Mouse (Mus musculus) heart, embryonic 15.5 days (tissue): ENCODE data around the gene Ankrd13c. TPM values are rescaled to one million over a fixed set of nuclear protein-coding genes. Genes with fewer than 3 reads are reported as not detected.
"Not testable (repeated sequence)": the region's sequence is repeated elsewhere in the genome, so short reads cannot be mapped to it uniquely, and the experiment has no call there.

ENCODE experiments used
- ATAC-seq: fragments of 200-750 bp; cut with Nextera tagmentation; replicated peaks from 2 replicates; pipeline ENCODE4 v1.8.0; 2017; ENCODE audit warnings: low read depth, moderate TSS enrichment; ENCODE audit not compliant: insufficient number of reproducible peaks, insufficient read depth, low FRiP score
- H3K27ac ChIP-seq: fragments of 300-500 bp; sonication (generic); 2 replicates; pipeline ENCODE4 v1.5.1; 2015; ENCODE audit warnings: mild to moderate bottlenecking, inconsistent platforms
- H3K27me3 ChIP-seq: fragments of 300-500 bp; sonication (generic); 2 replicates; pipeline ENCODE4 v1.6.1; 2015; ENCODE audit warnings: inconsistent platforms
- H3K36me3 ChIP-seq: fragments of 300-500 bp; sonication (generic); 2 replicates; pipeline ENCODE4 v1.6.1; 2015; ENCODE audit warnings: mild to moderate bottlenecking, inconsistent platforms
- H3K4me1 ChIP-seq: fragments of 300-500 bp; sonication (generic); replicated peaks from 2 replicates; pipeline ENCODE4 v1.6.1; 2015; ENCODE audit warnings: inconsistent platforms
- H3K4me2 ChIP-seq: fragments of 300-500 bp; sonication (generic); 2 replicates; pipeline ENCODE4 v1.6.1; 2015; ENCODE audit warnings: inconsistent platforms, mild to moderate bottlenecking, moderate library complexity
- H3K4me3 ChIP-seq: fragments of 300-500 bp; sonication (generic); 2 replicates; pipeline ENCODE4 v1.5.1; 2015; ENCODE audit warnings: mild to moderate bottlenecking, inconsistent platforms
- H3K9ac ChIP-seq: fragments of 300-500 bp; sonication (generic); 2 replicates; pipeline ENCODE4 v1.6.1; 2015; ENCODE audit warnings: mild to moderate bottlenecking, inconsistent platforms
- H3K9me3 ChIP-seq: fragments of 300-500 bp; sonication (generic); replicated peaks from 2 replicates; pipeline ENCODE4 v1.6.1; 2016; ENCODE audit warnings: inconsistent platforms
- WGBS: fragments of 180-500 bp; shearing (Covaris S2); methylation state at CpG from one replicate; pipeline ENCODE4 v1.1.7; 2015; ENCODE audit warnings: mixed read lengths; 5-methylcytosine and 5-hydroxymethylcytosine counted together
- polyA plus RNA-seq: library from polyadenylated mRNA; unstranded; fragments of >200 nt; fragmentation: Nextera tagmentation; extraction: Ambion mirVana; gene quantifications from 2 replicates; pipeline ENCODE4 v1.2.1, GENCODE M21; 2015

The Ankrd13c gene
- polyA plus RNA-seq, 1 experiment from 2014 or later: 18.9 TPM

DNA sequence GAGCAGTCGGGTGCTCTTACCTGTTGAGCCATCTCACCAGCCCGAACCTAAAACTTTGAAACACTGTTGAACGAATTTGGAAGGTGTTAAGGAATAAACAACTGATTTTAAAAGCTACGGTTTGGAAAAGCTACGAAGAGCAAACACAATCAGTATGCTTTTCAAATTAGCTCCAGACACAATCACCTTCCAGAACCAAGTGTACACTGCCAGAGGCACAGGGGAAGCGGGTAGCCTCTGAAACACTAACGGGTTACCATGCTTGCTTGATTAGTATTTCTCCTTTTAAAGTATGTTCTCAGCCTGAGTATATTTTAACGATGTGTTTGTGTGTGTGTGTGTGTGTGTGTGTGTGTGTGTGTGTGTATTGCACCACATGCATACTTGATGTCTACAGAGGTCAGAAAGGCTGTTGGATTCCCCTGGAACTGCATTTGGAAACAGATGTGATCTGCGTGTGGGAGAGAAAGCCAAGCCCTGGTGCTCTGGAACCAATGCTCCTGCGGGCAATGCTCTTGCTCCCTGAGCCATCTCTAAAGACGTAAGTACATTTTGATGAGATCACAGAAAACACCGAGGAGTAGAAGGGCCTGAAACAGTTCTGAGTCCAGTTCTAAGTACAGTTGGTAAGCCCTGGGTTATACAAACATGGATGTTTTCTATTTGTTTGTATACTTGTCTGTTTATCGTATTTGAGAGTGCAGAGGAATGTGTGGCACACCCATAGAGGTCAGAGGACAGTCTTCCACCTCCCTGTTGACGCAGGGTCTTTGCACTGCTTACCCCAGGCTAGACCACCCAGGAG is 21.1 kb upstream of the Ankrd13c start:
- H3K9me3 ChIP-seq: no peaks in the 10 kb centered on the region

GRCm38 (mm10) chr3:157926761-157927160 is 20.3 kb upstream of the Ankrd13c start:
- no peak overlapping the region for H3K4me2 ChIP-seq
- H3K27me3 ChIP-seq: no peaks in the 10 kb centered on the region
- ATAC-seq: no peak
- H3K4me3 ChIP-seq: no peak overlapping the region
- H3K27ac ChIP-seq: no peak overlapping the region
- WGBS: 37% methylated on average over 2 of the region's 2 CpGs
- H3K4me1 ChIP-seq: peaks cover 9% of the 10 kb centered on the region
- no peak overlapping the region for H3K9ac ChIP-seq
- H3K36me3 ChIP-seq: no peaks in the 10 kb centered on the region
- H3K9me3 ChIP-seq: no peaks in the 10 kb centered on the region

More for the DNA sequence above, 21.1 kb upstream of the Ankrd13c start:
- Histone ChIP-seq H3K4me2 (no peak overlapping the region), H3K36me3 (no peaks in the 10 kb centered on the region), H3K4me3 (no peak overlapping the region), H3K4me1 (peaks cover 9% of the 10 kb centered on the region), H3K9ac (no peak overlapping the region), H3K27me3 (no peaks in the 10 kb centered on the region), H3K27ac (no peak overlapping the region)
- 84% methylated on average over 14 of the region's 14 CpGs for WGBS
- no peak for ATAC-seq

DNA sequence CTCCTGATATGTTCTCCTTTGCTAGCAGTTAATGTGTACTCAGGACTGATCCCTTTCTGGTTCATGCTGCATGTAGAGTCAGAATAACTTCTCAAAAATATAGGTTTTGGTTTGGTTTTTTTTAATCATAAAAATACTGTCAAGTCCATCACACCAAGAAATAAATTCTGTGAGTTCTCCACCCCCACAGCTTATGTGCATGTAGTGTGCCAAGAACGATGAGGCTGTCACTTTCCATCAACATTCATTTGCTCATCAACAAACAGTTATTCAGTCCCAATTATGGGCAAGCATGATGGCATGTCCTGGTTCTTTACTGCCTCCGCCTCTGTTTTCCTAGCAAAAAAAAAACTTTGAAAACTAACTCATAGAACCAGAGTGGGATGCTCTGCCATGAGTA is 18.3 kb upstream of the Ankrd13c start:
- no peak overlapping the region for H3K27ac ChIP-seq
- WGBS: 74% methylated on average over 2 of the region's 2 CpGs

DNA sequence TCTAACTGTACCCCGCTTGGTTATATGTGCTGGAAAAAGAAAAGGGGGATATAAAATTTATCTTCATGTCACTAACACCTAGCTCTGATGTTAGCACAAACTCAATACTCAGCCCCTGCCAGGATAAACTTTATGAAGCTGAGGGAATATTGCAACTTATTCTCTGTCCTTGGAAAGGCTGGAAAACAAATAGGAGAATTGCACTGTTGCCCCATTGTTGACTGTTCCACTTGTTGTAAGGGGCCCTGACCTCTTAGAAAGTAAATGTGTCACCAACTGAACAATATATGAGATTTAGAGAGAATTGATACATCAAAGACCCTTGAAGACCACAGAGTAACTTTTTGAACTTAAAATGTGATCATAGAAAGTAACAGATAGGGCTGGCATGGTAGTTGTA is 17.6 kb upstream of the Ankrd13c start:
- 80% methylated on average over 1 of the region's 1 CpGs for whole genome bisulfite sequencing
- no peaks in the 10 kb centered on the region for H3K9me3 ChIP-seq
- H3K4me1 ChIP-seq: peaks cover 7% of the 10 kb centered on the region
- H3K27ac ChIP-seq: no peak overlapping the region
- no peak for ATAC-seq
- no peak overlapping the region for H3K9ac ChIP-seq
- H3K4me3 ChIP-seq: no peak overlapping the region
- no peaks in the 10 kb centered on the region for H3K36me3 ChIP-seq
- no peak overlapping the region for H3K4me2 ChIP-seq
- H3K27me3 ChIP-seq: no peaks in the 10 kb centered on the region

More for the DNA sequence above, 18.3 kb upstream of the Ankrd13c start:
- Histone ChIP-seq H3K4me3 (no peak overlapping the region), H3K4me2 (no peak overlapping the region), H3K4me1 (peaks cover 9% of the 10 kb centered on the region), H3K27me3 (no peaks in the 10 kb centered on the region), H3K9me3 (no peaks in the 10 kb centered on the region), H3K36me3 (no peaks in the 10 kb centered on the region), H3K9ac (no peak overlapping the region)
- no peak for ATAC-seq

GRCm38 (mm10) chr3:157931592-157931991 is 15.4 kb upstream of the Ankrd13c start:
- Histone ChIP-seq H3K27me3 (no peaks in the 10 kb centered on the region), H3K9ac (no peak overlapping the region), H3K4me2 (no peak overlapping the region), H3K36me3 (no peaks in the 10 kb centered on the region), H3K4me3 (no peak overlapping the region), H3K9me3 (no peaks in the 10 kb centered on the region), H3K4me1 (no peaks in the 10 kb centered on the region), H3K27ac (no peak overlapping the region)
- 47% methylated on average over 3 of the region's 3 CpGs for WGBS
- no peak for ATAC-seq

- no peaks in the 10 kb centered on the region for H3K9me3 ChIP-seq
- 34% methylated on average over 3 of the region's 3 CpGs for WGBS
- H3K9ac ChIP-seq: no peak overlapping the region
- H3K27me3 ChIP-seq: no peaks in the 10 kb centered on the region
- ATAC-seq: no peak
- no peak overlapping the region for H3K4me2 ChIP-seq
- no peaks in the 10 kb centered on the region for H3K36me3 ChIP-seq
- no peaks in the 10 kb centered on the region for H3K4me1 ChIP-seq
- no peak overlapping the region for H3K27ac ChIP-seq
- no peak overlapping the region for H3K4me3 ChIP-seq
Observed at GRCm38 (mm10) chr3:157932074-157932473, 15.0 kb upstream of the Ankrd13c start.

GRCm38 (mm10) chr3:157933223-157933622 is 13.8 kb upstream of the Ankrd13c start:
- not testable (repeated sequence) for H3K9ac ChIP-seq, H3K4me3 ChIP-seq, H3K36me3 ChIP-seq, H3K27ac ChIP-seq, H3K27me3 ChIP-seq, ATAC-seq, H3K4me2 ChIP-seq, H3K4me1 ChIP-seq, H3K9me3 ChIP-seq
- WGBS: 70% methylated on average over 5 of the region's 6 CpGs

DNA sequence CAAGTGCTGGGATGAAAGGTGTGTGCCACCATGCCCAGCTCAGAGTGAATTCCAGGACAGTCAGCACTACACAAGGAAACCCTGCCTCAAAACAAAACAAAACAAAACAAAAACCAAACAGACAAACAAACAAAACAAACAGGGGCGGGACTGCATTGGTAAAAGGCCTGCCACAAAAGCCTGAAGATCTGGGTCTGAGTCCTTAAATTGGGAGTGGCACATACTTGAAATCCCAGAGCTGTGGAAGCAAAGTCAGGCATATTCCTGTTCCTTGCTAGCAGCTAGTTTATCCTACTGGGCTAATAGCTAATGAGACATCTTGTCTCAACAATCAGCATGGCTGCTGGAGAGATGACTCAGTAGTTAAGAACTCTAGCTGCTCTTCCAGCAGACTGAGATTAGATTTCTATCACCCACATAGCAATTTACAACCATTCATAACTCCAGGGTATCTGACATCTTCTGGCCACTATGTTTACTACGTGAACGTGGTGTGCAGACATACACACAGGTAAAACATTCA is 12.7 kb upstream of the Ankrd13c start:
- ATAC-seq: no peak
- no peaks in the 10 kb centered on the region for H3K36me3 ChIP-seq
- no peaks in the 10 kb centered on the region for H3K27me3 ChIP-seq
- no peak overlapping the region for H3K4me3 ChIP-seq
- no peaks in the 10 kb centered on the region for H3K9me3 ChIP-seq
- 79% methylated on average over 3 of the region's 3 CpGs for WGBS
- no peak overlapping the region for H3K4me2 ChIP-seq
- no peak overlapping the region for H3K9ac ChIP-seq
- no peak overlapping the region for H3K27ac ChIP-seq
- H3K4me1 ChIP-seq: no peaks in the 10 kb centered on the region

GRCm38 (mm10) chr3:157938585-157938984 is 8.5 kb upstream of the Ankrd13c start:
- H3K4me1 ChIP-seq: no peaks in the 10 kb centered on the region
- H3K4me3 ChIP-seq: no peak overlapping the region
- H3K9ac ChIP-seq: no peak overlapping the region
- H3K9me3 ChIP-seq: no peaks in the 10 kb centered on the region
- no peaks in the 10 kb centered on the region for H3K27me3 ChIP-seq
- no peak overlapping the region for H3K27ac ChIP-seq
- no peak overlapping the region for H3K4me2 ChIP-seq
- WGBS: 62% methylated on average over 2 of the region's 2 CpGs
- ATAC-seq: no peak
- no peaks in the 10 kb centered on the region for H3K36me3 ChIP-seq

DNA sequence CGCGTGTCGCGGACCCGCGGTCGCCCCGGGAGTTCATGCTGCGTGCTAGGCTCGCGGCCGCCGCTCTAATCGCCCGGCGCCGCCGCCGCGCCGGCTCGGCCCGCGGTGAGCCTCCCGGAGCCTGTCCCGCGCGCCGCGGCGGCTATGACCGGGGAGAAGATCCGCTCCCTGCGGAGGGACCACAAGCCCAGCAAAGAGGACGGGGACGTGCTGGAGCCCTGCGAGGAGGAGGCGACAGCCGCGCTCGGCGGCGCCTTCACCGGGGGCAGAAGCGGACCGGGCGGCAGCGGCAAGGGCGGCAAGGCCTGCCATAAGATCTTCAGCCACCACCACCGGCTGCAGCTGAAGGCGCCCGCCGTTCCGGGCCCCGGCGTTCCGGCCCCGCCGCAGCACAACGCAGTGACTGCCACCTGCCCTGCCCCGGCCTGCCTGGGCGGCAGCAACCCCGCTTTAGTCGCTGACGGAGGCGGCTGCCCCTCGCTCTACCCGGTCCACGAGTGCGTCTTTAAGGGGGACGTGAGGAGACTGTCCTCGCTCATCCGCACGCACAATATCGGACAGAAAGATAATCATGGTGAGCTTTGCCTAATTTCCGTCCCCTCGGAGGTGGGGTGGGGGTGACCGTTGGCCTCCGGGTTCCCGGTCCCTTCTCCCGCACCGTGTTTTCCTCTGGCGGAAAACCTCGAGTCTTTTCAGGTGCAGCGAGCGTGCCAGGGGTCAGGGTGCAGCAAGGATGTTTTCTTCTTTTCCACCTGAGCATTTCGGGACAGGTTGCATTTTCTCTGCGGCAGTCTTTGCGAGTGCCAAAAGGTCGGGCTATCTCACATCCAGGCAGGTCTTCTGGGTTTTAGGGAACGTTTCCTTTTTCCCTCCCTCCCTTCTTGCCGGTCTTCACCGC is 593 bp downstream of the Ankrd13c start:
- Histone ChIP-seq H3K4me1 (peaks cover 16% of the 10 kb centered on the region), H3K27ac (peak overlapping the region; percentile 99), H3K9me3 (no peaks in the 10 kb centered on the region), H3K27me3 (no peaks in the 10 kb centered on the region), H3K4me3 (peak overlapping the region; percentile 97), H3K36me3 (no peaks in the 10 kb centered on the region), H3K9ac (peak overlapping the region; percentile 96), H3K4me2 (peak overlapping the region; percentile 72)
- ATAC-seq: peak; percentile 72
- under 1% methylated on average over 90 of the region's 93 CpGs for WGBS

DNA sequence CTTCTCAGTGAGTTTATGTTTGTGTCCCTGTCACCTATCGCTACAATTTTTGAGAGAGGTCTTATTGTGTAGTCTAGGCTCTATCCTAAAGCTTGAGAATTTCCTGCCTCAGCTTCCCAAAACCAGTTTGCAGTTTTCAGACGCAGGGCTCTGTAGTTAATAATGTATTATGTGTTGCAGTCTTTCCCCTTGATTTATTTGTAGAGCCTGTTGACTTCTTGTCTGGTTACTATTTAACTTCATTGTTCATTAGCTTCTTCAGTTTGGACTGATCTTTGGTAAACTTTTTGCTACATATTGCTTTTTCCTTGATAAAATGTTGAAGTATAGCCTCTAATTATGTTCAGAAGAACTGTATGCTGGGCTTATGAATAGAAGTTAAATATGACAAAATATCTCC is 5.7 kb downstream of the Ankrd13c start:
- Histone ChIP-seq H3K9me3 (no peaks in the 10 kb centered on the region), H3K4me1 (peaks cover 10% of the 10 kb centered on the region), H3K27ac (no peak overlapping the region), H3K36me3 (no peaks in the 10 kb centered on the region), H3K4me3 (no peak overlapping the region), H3K4me2 (no peak overlapping the region), H3K27me3 (no peaks in the 10 kb centered on the region), H3K9ac (no peak overlapping the region)
- WGBS: 89% methylated on average over 2 of the region's 2 CpGs
- no peak for ATAC-seq
